Mouse (Mus musculus): ENCODE data around the gene Ryk. TPM values are rescaled to one million over a fixed set of nuclear protein-coding genes. Genes with fewer than 3 reads are reported as not detected.

Ryk gene
- polyA plus RNA-seq, 1 experiment, result 68.9 TPM

DNA sequence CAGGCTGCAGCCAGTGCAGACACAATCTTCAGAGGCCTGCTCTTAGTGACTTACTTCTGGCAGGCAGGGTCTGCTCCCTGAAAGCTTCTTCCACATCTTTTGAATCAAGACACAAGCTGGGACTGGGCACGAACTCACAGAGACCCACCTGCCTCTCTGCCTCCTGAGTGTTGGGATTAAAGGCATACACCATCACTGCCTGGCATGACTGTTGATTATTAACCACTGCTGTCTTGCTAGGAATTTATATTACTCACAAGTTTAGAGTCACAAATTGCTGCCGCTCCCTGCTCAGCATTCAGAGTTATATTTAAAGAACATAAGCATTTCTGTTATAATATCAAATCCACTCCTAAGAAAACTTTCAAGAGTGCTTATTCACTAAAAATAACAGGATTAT lies 23.1 kb downstream of the Ryk start:
- no peak overlapping the region for H3ac ChIP-seq (ENCODE audit: control insufficient read depth, insufficient read length)
- H3K4me2 ChIP-seq (ENCODE audit: low read depth), result no peak overlapping the region
- no peak for TF ChIP-seq POLR2AphosphoS2 (IDR thresholded peaks at IDR 0.05; ENCODE audit: insufficient read length, low read depth)
- no peak for TF ChIP-seq TCF3 (IDR thresholded peaks at IDR 0.05; ENCODE audit: insufficient read length, low read depth)
- no peak for TF ChIP-seq MYOD1 (IDR thresholded peaks at IDR 0.05; ENCODE audit: control insufficient read depth in 1 of 3, insufficient read length in 2 of 3, low read depth in 2 of 3)
- TF ChIP-seq SRF (IDR thresholded peaks at IDR 0.05; ENCODE audit: control insufficient read depth, insufficient read length, low read depth), result no peak
- no peak for TF ChIP-seq MYOG (IDR thresholded peaks at IDR 0.05; ENCODE audit: control insufficient read depth in 1 of 3, insufficient read depth in 1 of 3, insufficient read length in 2 of 3, low read depth in 2 of 3)
- no peak for TF ChIP-seq POLR2A (IDR thresholded peaks at IDR 0.05; ENCODE audit: insufficient read length, low read depth)
- no peak for TF ChIP-seq CEBPB (IDR thresholded peaks at IDR 0.05; ENCODE audit: insufficient read depth, poor library complexity, severe bottlenecking)
- TF ChIP-seq REST (IDR thresholded peaks at IDR 0.05; ENCODE audit: insufficient read depth, insufficient read length), result no peak
- no peak for TF ChIP-seq E2F4 (IDR thresholded peaks at IDR 0.05; ENCODE audit: insufficient read depth)
- no peak overlapping the region for H3K4me3 ChIP-seq
- H3K79me2 ChIP-seq (ENCODE audit: control insufficient read depth, insufficient read depth), result peaks cover 66% of the 10 kb centered on the region
- no peaks in the 10 kb centered on the region for H3K27me3 ChIP-seq (ENCODE audit: control insufficient read depth, insufficient read depth, insufficient read length)
- no peaks in the 10 kb centered on the region for H3K36me3 ChIP-seq (ENCODE audit: control insufficient read depth, insufficient read depth)

DNA sequence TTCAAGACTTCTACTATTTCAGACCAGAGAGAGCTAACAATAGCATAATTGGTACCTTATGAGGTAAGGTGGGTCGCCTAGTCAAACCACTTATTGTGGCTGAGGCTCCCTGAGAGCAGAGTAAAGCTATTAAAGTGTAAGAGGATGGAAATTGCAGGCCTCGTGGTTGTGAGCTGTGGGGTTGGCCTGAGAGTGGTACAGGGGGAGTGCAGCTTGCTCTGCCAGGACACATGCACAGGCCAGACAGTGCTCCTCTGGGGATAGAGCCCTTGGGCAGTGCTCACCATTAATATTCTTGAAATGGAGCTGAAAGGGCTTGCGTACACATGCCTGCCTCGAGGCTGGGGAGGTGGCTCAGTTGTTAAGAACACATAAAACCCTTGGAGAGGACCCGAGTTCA lies 23.6 kb downstream of the Ryk start:
- H3K4me2 ChIP-seq (ENCODE audit: low read depth), result no peak overlapping the region
- no peaks in the 10 kb centered on the region for H3K27me3 ChIP-seq (ENCODE audit: control insufficient read depth, insufficient read depth, insufficient read length)
- TF ChIP-seq MAX (IDR thresholded peaks at IDR 0.05; ENCODE audit: low read depth) (no peak), POLR2A (IDR thresholded peaks at IDR 0.05; ENCODE audit: insufficient read length, low read depth) (no peak), TCF3 (IDR thresholded peaks at IDR 0.05; ENCODE audit: insufficient read length, low read depth) (no peak), SRF (IDR thresholded peaks at IDR 0.05; ENCODE audit: control insufficient read depth, insufficient read length, low read depth) (no peak)
- peaks cover 62% of the 10 kb centered on the region for H3K79me2 ChIP-seq (ENCODE audit: control insufficient read depth, insufficient read depth)
- no peaks in the 10 kb centered on the region for H3K36me3 ChIP-seq (ENCODE audit: control insufficient read depth, insufficient read depth)
- H3K4me3 ChIP-seq, result no peak overlapping the region
- no peak overlapping the region for H3ac ChIP-seq (ENCODE audit: control insufficient read depth, insufficient read length)

GRCm38 (mm10) chr9:102859399-102859798 lies 24.7 kb downstream of the Ryk start:
- Histone ChIP-seq H3K79me2 (ENCODE audit: control insufficient read depth, insufficient read depth) (peaks cover 51% of the 10 kb centered on the region), H3ac (ENCODE audit: control insufficient read depth, insufficient read length) (no peak overlapping the region), H3K4me2 (ENCODE audit: low read depth) (no peak overlapping the region), H3K4me3 (no peak overlapping the region), H3K27me3 (ENCODE audit: control insufficient read depth, insufficient read depth, insufficient read length) (no peaks in the 10 kb centered on the region), H3K36me3 (ENCODE audit: control insufficient read depth, insufficient read depth) (no peaks in the 10 kb centered on the region)
- no peak for TF ChIP-seq POLR2AphosphoS2 (IDR thresholded peaks at IDR 0.05; ENCODE audit: insufficient read length, low read depth)
- no peak for TF ChIP-seq POLR2A (IDR thresholded peaks at IDR 0.05; ENCODE audit: insufficient read length, low read depth)
- TF ChIP-seq REST (IDR thresholded peaks at IDR 0.05; ENCODE audit: insufficient read depth, insufficient read length), result no peak

- peaks cover 1% of the 10 kb centered on the region for H3K36me3 ChIP-seq (ENCODE audit: control insufficient read depth, insufficient read depth)
- no peaks in the 10 kb centered on the region for H3K27me3 ChIP-seq (ENCODE audit: control insufficient read depth, insufficient read depth, insufficient read length)
- H3K4me2 ChIP-seq (ENCODE audit: low read depth), result no peak overlapping the region
- TF ChIP-seq REST (IDR thresholded peaks at IDR 0.05; ENCODE audit: insufficient read depth, insufficient read length), result no peak
- no peak for TF ChIP-seq MAX (IDR thresholded peaks at IDR 0.05; ENCODE audit: low read depth)
- no peak for TF ChIP-seq TCF12 (IDR thresholded peaks at IDR 0.05; ENCODE audit: insufficient read depth, poor library complexity, severe bottlenecking)
- TF ChIP-seq CEBPB (IDR thresholded peaks at IDR 0.05; ENCODE audit: insufficient read depth, poor library complexity, severe bottlenecking), result no peak
- TF ChIP-seq TCF3 (IDR thresholded peaks at IDR 0.05; ENCODE audit: insufficient read length, low read depth), result no peak
- no peak for TF ChIP-seq SRF (IDR thresholded peaks at IDR 0.05; ENCODE audit: control insufficient read depth, insufficient read length, low read depth)
- no peak for TF ChIP-seq MYOG (IDR thresholded peaks at IDR 0.05; ENCODE audit: control insufficient read depth in 1 of 3, insufficient read depth in 1 of 3, insufficient read length in 2 of 3, low read depth in 2 of 3)
- TF ChIP-seq POLR2AphosphoS2 (IDR thresholded peaks at IDR 0.05; ENCODE audit: insufficient read length, low read depth), result no peak
- no peak for TF ChIP-seq USF1 (IDR thresholded peaks at IDR 0.05; ENCODE audit: low read depth)
- TF ChIP-seq E2F4 (IDR thresholded peaks at IDR 0.05; ENCODE audit: insufficient read depth), result no peak
- no peak for TF ChIP-seq MYOD1 (IDR thresholded peaks at IDR 0.05; ENCODE audit: control insufficient read depth in 1 of 3, insufficient read length in 2 of 3, low read depth in 2 of 3)
- TF ChIP-seq POLR2A (IDR thresholded peaks at IDR 0.05; ENCODE audit: insufficient read length, low read depth), result no peak
- no peak overlapping the region for H3ac ChIP-seq (ENCODE audit: control insufficient read depth, insufficient read length)
- no peak overlapping the region for H3K4me3 ChIP-seq
- peaks cover 50% of the 10 kb centered on the region for H3K79me2 ChIP-seq (ENCODE audit: control insufficient read depth, insufficient read depth)
Observed at GRCm38 (mm10) chr9:102859963-102860362, 25.2 kb downstream of the Ryk start.

GRCm38 (mm10) chr9:102860802-102861469 lies 26.2 kb downstream of the Ryk start:
- Histone ChIP-seq H3K4me2 (ENCODE audit: low read depth) (no peak overlapping the region), H3K79me2 (ENCODE audit: control insufficient read depth, insufficient read depth) (peaks cover 48% of the 10 kb centered on the region), H3K27me3 (ENCODE audit: control insufficient read depth, insufficient read depth, insufficient read length) (no peaks in the 10 kb centered on the region), H3K4me3 (no peak overlapping the region), H3K36me3 (ENCODE audit: control insufficient read depth, insufficient read depth) (peaks cover 4% of the 10 kb centered on the region), H3ac (ENCODE audit: control insufficient read depth, insufficient read length) (no peak overlapping the region)
- TF ChIP-seq SRF (IDR thresholded peaks at IDR 0.05; ENCODE audit: control insufficient read depth, insufficient read length, low read depth) (no peak), USF1 (IDR thresholded peaks at IDR 0.05; ENCODE audit: low read depth) (no peak), CEBPB (IDR thresholded peaks at IDR 0.05; ENCODE audit: insufficient read depth, poor library complexity, severe bottlenecking) (no peak), TCF12 (IDR thresholded peaks at IDR 0.05; ENCODE audit: insufficient read depth, poor library complexity, severe bottlenecking) (no peak), MYOD1 (IDR thresholded peaks at IDR 0.05; ENCODE audit: control insufficient read depth in 1 of 3, insufficient read length in 2 of 3, low read depth in 2 of 3) (no peak), MAX (IDR thresholded peaks at IDR 0.05; ENCODE audit: low read depth) (no peak), MYOG (IDR thresholded peaks at IDR 0.05; ENCODE audit: control insufficient read depth in 1 of 3, insufficient read depth in 1 of 3, insufficient read length in 2 of 3, low read depth in 2 of 3) (no peak), POLR2AphosphoS2 (IDR thresholded peaks at IDR 0.05; ENCODE audit: insufficient read length, low read depth) (no peak), E2F4 (IDR thresholded peaks at IDR 0.05; ENCODE audit: insufficient read depth) (no peak), TCF3 (IDR thresholded peaks at IDR 0.05; ENCODE audit: insufficient read length, low read depth) (no peak), REST (IDR thresholded peaks at IDR 0.05; ENCODE audit: insufficient read depth, insufficient read length) (no peak)
